Mouse (Mus musculus) cerebellum, adult 2 months (tissue): ENCODE measurements around the gene Sash1.

Experiments
- CTCF ChIP-seq: fragments of 200-500 bp; IDR thresholded peaks from 2 replicates; pipeline ENCODE4 v1.5.1; 2011; ENCODE audit warnings: low read depth, mild to moderate bottlenecking, control low read depth, low read length, moderate library complexity, borderline replicate concordance; ENCODE audit not compliant: insufficient read depth
- POLR2A ChIP-seq: fragments of 200-500 bp; IDR thresholded peaks from 2 replicates; pipeline ENCODE4 v1.6.1; 2011; ENCODE audit warnings: low read length, control low read depth, borderline replicate concordance; ENCODE audit not compliant: insufficient read depth

DNA sequence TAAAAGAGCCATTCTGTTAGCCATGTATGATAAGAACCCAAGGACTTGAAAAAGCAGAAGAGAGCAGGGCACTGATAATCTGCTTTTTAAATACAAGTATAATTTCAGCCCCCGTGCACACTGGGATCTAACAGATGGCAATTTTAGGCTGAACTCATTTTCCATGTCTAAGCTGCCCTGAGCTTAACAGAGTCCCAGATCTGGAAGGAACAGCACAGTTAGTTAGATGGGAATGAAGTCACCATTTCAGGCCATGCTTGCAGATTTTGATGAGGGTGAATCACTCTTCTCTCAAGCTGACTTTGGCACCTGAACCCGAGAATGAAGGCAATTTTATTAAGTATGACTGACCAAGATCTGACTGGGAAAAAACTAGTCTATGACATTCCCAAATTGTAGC lies 28.9 kb downstream of the Sash1 start:
- no peak for TF ChIP-seq POLR2A
- no peak for TF ChIP-seq CTCF
